Comparison of ENCODE assay signal across 7 mouse cellular contexts in genomic region chr14:45507032-45507431, GRCm38 (mm10). TPM values are rescaled to one million over a fixed set of nuclear protein-coding genes. Genes with fewer than 3 reads are reported as not detected.
DNase-seq lines count a peak whose midpoint lies in the region; ATAC-seq lines count a peak whose summit lies in the region.

No protein-coding gene starts in this region.

- H3K9ac ChIP-seq in heart, embryonic 15.5 days, result peak overlapping the region; percentile 13; the same call in 1 of the 2 replicates
- H3K9ac ChIP-seq in midbrain, embryonic 16.5 days (ENCODE audit: low read depth, low read length), result no peak overlapping the region

- no peak overlapping the region for H3K4me3 ChIP-seq in heart, embryonic 15.5 days
- no peak overlapping the region for H3K4me3 ChIP-seq in midbrain, embryonic 16.5 days (ENCODE audit: low read depth, low read length)

- ATAC-seq in heart, embryonic 15.5 days (replicated peaks; ENCODE audit: insufficient number of reproducible peaks, insufficient read depth, low FRiP score, low read depth), result peak; percentile 39; the same call in 1 of the 2 replicates
- 0 out of 2 replicates have a peak, but pooled peaks have one; percentile 44 for ATAC-seq in midbrain, embryonic 16.5 days
- ATAC-seq in CD4-positive, CD25-positive, alpha-beta regulatory T cell, adult 4 months, result no peak

- peak overlapping the region; percentile 7; the same call in 1 of the 2 replicates for H3K4me2 ChIP-seq in heart, embryonic 15.5 days
- no peak overlapping the region for H3K4me2 ChIP-seq in midbrain, embryonic 16.5 days (ENCODE audit: low read length)

- WGBS in heart, embryonic 15.5 days, result 14% methylated on average over 6 of the region's 6 CpGs
- 20% methylated on average over 6 of the region's 6 CpGs for WGBS in midbrain, embryonic 16.5 days

- peaks cover 69% of the 10 kb centered on the region for H3K4me1 ChIP-seq in heart, embryonic 15.5 days (replicated peaks)
- peaks cover 24% of the 10 kb centered on the region for H3K4me1 ChIP-seq in midbrain, embryonic 16.5 days (ENCODE audit: control insufficient read depth, insufficient read depth, low read length)

- H3K36me3 ChIP-seq in heart, embryonic 15.5 days, result peaks cover 21% of the 10 kb centered on the region; the same call in 1 of the 2 replicates
- no peaks in the 10 kb centered on the region for H3K36me3 ChIP-seq in midbrain, embryonic 16.5 days (ENCODE audit: control insufficient read depth, insufficient read depth, low read length)

- peak; percentile 90 for DNase-seq in ZHBTc4 (ENCODE audit: low read depth, low spot score)
- DNase-seq in embryo, embryonic 9.5 days (ENCODE audit: extremely low spot score), result peak; percentile 36
- DNase-seq in kidney, postnatal 36 days, result peak; percentile 64 to 77
- no peak for DNase-seq in cerebellum, adult 8-10 months

- H3K27me3 ChIP-seq in heart, embryonic 15.5 days, result no peaks in the 10 kb centered on the region
- no peaks in the 10 kb centered on the region for H3K27me3 ChIP-seq in midbrain, embryonic 16.5 days (ENCODE audit: control insufficient read depth, insufficient read depth, low read depth, low read length)

- no peaks in the 10 kb centered on the region for H3K9me3 ChIP-seq in heart, embryonic 15.5 days (replicated peaks)
- no peaks in the 10 kb centered on the region for H3K9me3 ChIP-seq in midbrain, embryonic 16.5 days (replicated peaks; ENCODE audit: control insufficient read depth, low read length, poor library complexity, severe bottlenecking)

- H3K27ac ChIP-seq in heart, embryonic 15.5 days, result peak overlapping the region; percentile 67
- H3K27ac ChIP-seq in midbrain, embryonic 16.5 days (ENCODE audit: low read length), result 0 out of 2 replicates have a peak overlapping the region, but pooled peaks have one; percentile 15

RNA-seq across cellular contexts. Expression of gene Fermt2, which starts 22.9 kb away (rescaled TPM):
- 201 and 265 TPM in 2 replicates for polyA plus RNA-seq in heart, embryonic 15.5 days (2015; fragmentation: Nextera tagmentation; extraction: Ambion mirVana)
- polyA plus RNA-seq in midbrain, embryonic 16.5 days (2015; fragmentation: Nextera tagmentation; extraction: Ambion mirVana), result 66.1 and 66.4 TPM in 2 replicates
- not detected for polyA plus RNA-seq in CD4-positive, CD25-positive, alpha-beta regulatory T cell, adult 4 months (2017; shearing (Covaris generic))

Comparison
In these comparisons a context has a peak if more than half of its experiments do, and no peak if none do; other contexts are left out.
1. RNA of gene Fermt2, which starts 22.9 kb away (polyA plus RNA-seq): 201 to 265 TPM in heart, embryonic 15.5 days and 66.1 to 66.4 TPM in midbrain, embryonic 16.5 days; not detected in CD4-positive, CD25-positive, alpha-beta regulatory T cell, adult 4 months; every median in the first group is over 10 times any median in the second.